Mouse (Mus musculus): ENCODE data around the gene Sele. TPM values are rescaled to one million over a fixed set of nuclear protein-coding genes. Genes with fewer than 3 reads are reported as not detected.

Sele gene
- polyA plus RNA-seq, 1 experiment = 0.05 TPM

- Histone ChIP-seq H3K27me3 (ENCODE audit: control insufficient read depth, insufficient read depth, low read length) (no peaks in the 10 kb centered on the region), H3K4me1 (ENCODE audit: control insufficient read depth, insufficient read depth, low read length) (no peaks in the 10 kb centered on the region), H3K27ac (ENCODE audit: insufficient read depth, low read length) (no peak overlapping the region), H3K4me3 (replicated peaks; ENCODE audit: insufficient read depth, low read depth, low read length) (no peak overlapping the region)
- no peak for DNase-seq
- 77% methylated on average over 3 of the region's 3 CpGs for WGBS
- TF ChIP-seq CTCF (IDR thresholded peaks at IDR 0.05; ENCODE audit: borderline replicate concordance, insufficient read depth, low read depth, low read length) (no peak), POLR2A (IDR thresholded peaks at IDR 0.05; ENCODE audit: borderline replicate concordance, insufficient read depth, low read length) (no peak)
Measured at GRCm38 (mm10) chr1:164086797-164087196, 38.8 kb downstream of the Sele start.

- H3K27ac ChIP-seq (ENCODE audit: insufficient read depth, low read length) = no peak overlapping the region
- TF ChIP-seq POLR2A (IDR thresholded peaks at IDR 0.05; ENCODE audit: borderline replicate concordance, insufficient read depth, low read length) = no peak
- no peak for TF ChIP-seq CTCF (IDR thresholded peaks at IDR 0.05; ENCODE audit: borderline replicate concordance, insufficient read depth, low read depth, low read length)
- no peaks in the 10 kb centered on the region for H3K27me3 ChIP-seq (ENCODE audit: control insufficient read depth, insufficient read depth, low read length)
- no peak for DNase-seq
- WGBS = 92% methylated on average over 5 of the region's 5 CpGs
- H3K4me3 ChIP-seq (replicated peaks; ENCODE audit: insufficient read depth, low read depth, low read length) = no peak overlapping the region
- H3K4me1 ChIP-seq (ENCODE audit: control insufficient read depth, insufficient read depth, low read length) = no peaks in the 10 kb centered on the region
Measured at GRCm38 (mm10) chr1:164087872-164088271, 39.8 kb downstream of the Sele start.

- H3K27ac ChIP-seq (ENCODE audit: insufficient read depth, low read length) = no peak overlapping the region
- TF ChIP-seq POLR2A (IDR thresholded peaks at IDR 0.05; ENCODE audit: borderline replicate concordance, insufficient read depth, low read length) (no peak), CTCF (IDR thresholded peaks at IDR 0.05; ENCODE audit: borderline replicate concordance, insufficient read depth, low read depth, low read length) (no peak)
- WGBS = 48% methylated on average over 6 of the region's 6 CpGs
- no peak overlapping the region for H3K4me3 ChIP-seq (replicated peaks; ENCODE audit: insufficient read depth, low read depth, low read length)
- H3K27me3 ChIP-seq (ENCODE audit: control insufficient read depth, insufficient read depth, low read length) = no peaks in the 10 kb centered on the region
- H3K4me1 ChIP-seq (ENCODE audit: control insufficient read depth, insufficient read depth, low read length) = no peaks in the 10 kb centered on the region
- no peak for DNase-seq
Measured at GRCm38 (mm10) chr1:164096780-164097179, 48.7 kb downstream of the Sele start.

GRCm38 (mm10) chr1:164097911-164098310 lies 49.9 kb downstream of the Sele start:
- Histone ChIP-seq H3K4me1 (ENCODE audit: control insufficient read depth, insufficient read depth, low read length) (no peaks in the 10 kb centered on the region), H3K4me3 (replicated peaks; ENCODE audit: insufficient read depth, low read depth, low read length) (no peak overlapping the region), H3K27ac (ENCODE audit: insufficient read depth, low read length) (no peak overlapping the region), H3K27me3 (ENCODE audit: control insufficient read depth, insufficient read depth, low read length) (no peaks in the 10 kb centered on the region)
- 69% methylated on average over 2 of the region's 2 CpGs for WGBS
- no peak for DNase-seq
- TF ChIP-seq POLR2A (IDR thresholded peaks at IDR 0.05; ENCODE audit: borderline replicate concordance, insufficient read depth, low read length) (no peak), CTCF (IDR thresholded peaks at IDR 0.05; ENCODE audit: borderline replicate concordance, insufficient read depth, low read depth, low read length) (no peak)

GRCm38 (mm10) chr1:164098372-164098771 lies 50.3 kb downstream of the Sele start:
- Histone ChIP-seq H3K4me1 (ENCODE audit: control insufficient read depth, insufficient read depth, low read length) (no peaks in the 10 kb centered on the region), H3K27ac (ENCODE audit: insufficient read depth, low read length) (no peak overlapping the region), H3K4me3 (replicated peaks; ENCODE audit: insufficient read depth, low read depth, low read length) (no peak overlapping the region), H3K27me3 (ENCODE audit: control insufficient read depth, insufficient read depth, low read length) (no peaks in the 10 kb centered on the region)
- TF ChIP-seq POLR2A (IDR thresholded peaks at IDR 0.05; ENCODE audit: borderline replicate concordance, insufficient read depth, low read length) (no peak), CTCF (IDR thresholded peaks at IDR 0.05; ENCODE audit: borderline replicate concordance, insufficient read depth, low read depth, low read length) (no peak)
- WGBS = 36% methylated on average over 2 of the region's 2 CpGs
- DNase-seq = no peak

Other genes starting within 250 kb of the Sele start
- gene Scyl3, start 119.1 kb upstream of the Sele start, polyA plus RNA-seq (2012; rRNA removed) = 19.3 and 21.2 TPM in 2 replicates
- gene BC055324, start 53.4 kb upstream of the Sele start, polyA plus RNA-seq (2012; rRNA removed) = 1.2 and 1.8 TPM in 2 replicates
- 4.0 and 4.2 TPM in 2 replicates for gene Mettl18, start 53.3 kb upstream of the Sele start, polyA plus RNA-seq (2012; rRNA removed)
- gene Sell, start 13.7 kb downstream of the Sele start, polyA plus RNA-seq (2012; rRNA removed) = 0.15 and 0.27 TPM in 2 replicates
- not detected in 2 replicates for gene Selp, start 67.0 kb downstream of the Sele start, polyA plus RNA-seq (2012; rRNA removed)
- gene F5, start 103.6 kb downstream of the Sele start, polyA plus RNA-seq (2012; rRNA removed) = 1.1 and 2.5 TPM in 2 replicates
- gene Slc19a2, start 200.8 kb downstream of the Sele start, polyA plus RNA-seq (2012; rRNA removed) = 17.2 and 19.2 TPM in 2 replicates
- gene Ccdc181, start 227.4 kb downstream of the Sele start, polyA plus RNA-seq (2012; rRNA removed) = 16.6 and 18.6 TPM in 2 replicates

Measured in cerebellum, adult 2 months (tissue).